Mouse (Mus musculus) liver, embryonic 14.5 days (tissue): Measurements from ENCODE around the gene RPS10-NUDT3.

Experiments used
- CTCF ChIP-seq: IDR thresholded peaks from 2 replicates; pipeline ENCODE4 v1.5.1; 2016; ENCODE audit warnings: antibody characterized with exemption, low read depth, control low read depth
- EP300 ChIP-seq: IDR thresholded peaks from 2 replicates; pipeline ENCODE4 v1.6.1; 2016; ENCODE audit warnings: antibody characterized with exemption, low read depth

GRCm38 (mm10) chr17:27578487-27578886 is 56.5 kb downstream of the RPS10-NUDT3 start:
- no peak for TF ChIP-seq CTCF
- no peak for TF ChIP-seq EP300
